Mouse (Mus musculus) embryonic fibroblast, embryonic 13.5 days (primary cell): ENCODE data around the gene Tmbim4.

Experiments used
- CTCF ChIP-seq: IDR thresholded peaks from 2 replicates; pipeline ENCODE4 v1.5.1; 2011; ENCODE audit warnings: mild to moderate bottlenecking, control low read depth, low read length, moderate library complexity, borderline replicate concordance; ENCODE audit not compliant: insufficient read depth
- POLR2A ChIP-seq: IDR thresholded peaks from 2 replicates; pipeline ENCODE4 v1.6.1; 2011; ENCODE audit warnings: low read depth, mild to moderate bottlenecking, control low read depth, low read length, moderate library complexity

DNA sequence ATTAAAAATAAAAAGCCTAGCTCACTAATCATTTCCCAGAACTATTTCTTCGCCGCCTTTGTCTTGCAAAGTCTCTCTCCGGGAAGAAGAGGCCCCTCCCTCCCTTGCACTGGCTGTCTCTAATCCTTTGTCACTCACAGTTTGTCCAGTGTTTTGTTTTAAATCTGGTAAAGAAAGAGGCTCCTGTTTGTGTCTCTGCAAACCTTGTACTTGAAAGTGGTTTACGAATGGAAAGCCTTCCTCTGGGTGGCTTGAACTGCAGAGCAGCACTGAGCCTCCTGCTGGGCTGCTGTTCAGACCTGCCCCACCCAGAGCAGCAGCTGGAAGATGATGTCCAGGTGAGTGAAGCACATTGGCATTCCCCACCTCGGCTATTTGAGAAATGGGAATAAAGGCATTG is 30.1 kb upstream of the Tmbim4 start:
- TF ChIP-seq POLR2A = no peak
- TF ChIP-seq CTCF = no peak
